10 mouse cellular contexts compared by ENCODE assay signal in genomic region chr7:92624488-92624887, GRCm38 (mm10). TPM values are rescaled to one million over a fixed set of nuclear protein-coding genes. Genes with fewer than 3 reads are reported as not detected.
DNase-seq lines count a peak whose midpoint lies in the region; ATAC-seq and TF ChIP-seq lines count a peak whose summit lies in the region.
"Had no signal": no experiment of that assay in that cellular context is flagged by ENCODE, and none has a peak within 500 bp of the region (broad histone marks: within the 10 kb centered on the region; RNA-seq: fewer than 3 reads in every experiment).

No protein-coding gene starts in this region.

- H3K4me1 ChIP-seq in liver, postnatal 0 days (ENCODE audit: insufficient read depth) = no peaks in the 10 kb centered on the region
- H3K4me1 ChIP-seq in kidney, adult 2 months (ENCODE audit: control insufficient read depth, insufficient read depth, low read length) = no peaks in the 10 kb centered on the region
- H3K4me1 ChIP-seq in forebrain, embryonic 13.5 days = no peaks in the 10 kb centered on the region
- H3K4me1 ChIP-seq: kidney, embryonic 15.5 days had no signal

- H3K4me3 ChIP-seq in liver, postnatal 0 days (ENCODE audit: low read depth, low read length) = no peak overlapping the region
- no peak overlapping the region for H3K4me3 ChIP-seq in kidney, adult 2 months (ENCODE audit: insufficient read depth, low read depth, low read length)
- no peak overlapping the region for H3K4me3 ChIP-seq in forebrain, embryonic 13.5 days
- H3K4me3 ChIP-seq: kidney, embryonic 15.5 days had no signal

- H3K9ac ChIP-seq in liver, postnatal 0 days (replicated peaks) = no peak overlapping the region
- no peak overlapping the region for H3K9ac ChIP-seq in forebrain, embryonic 13.5 days
- H3K9ac ChIP-seq: kidney, embryonic 15.5 days had no signal

- no peak overlapping the region for H3K27ac ChIP-seq in liver, postnatal 0 days (ENCODE audit: low read depth)
- H3K27ac ChIP-seq in kidney, adult 2 months (ENCODE audit: insufficient read depth, low read depth, low read length) = no peak overlapping the region
- H3K27ac ChIP-seq in forebrain, embryonic 13.5 days = no peak overlapping the region
- H3K27ac ChIP-seq: kidney, embryonic 15.5 days had no signal

- H3K36me3 ChIP-seq in liver, postnatal 0 days (replicated peaks; ENCODE audit: insufficient read depth, low read length) = no peaks in the 10 kb centered on the region
- no peaks in the 10 kb centered on the region for H3K36me3 ChIP-seq in kidney, adult 2 months (ENCODE audit: control insufficient read depth, insufficient read depth, low read length)
- H3K36me3 ChIP-seq in forebrain, embryonic 13.5 days (ENCODE audit: poor library complexity, severe bottlenecking) = no peaks in the 10 kb centered on the region
- H3K36me3 ChIP-seq: kidney, embryonic 15.5 days had no signal

- no peaks in the 10 kb centered on the region for H3K27me3 ChIP-seq in liver, postnatal 0 days (ENCODE audit: insufficient read depth, low read length)
- H3K27me3 ChIP-seq in kidney, adult 2 months (replicated peaks; ENCODE audit: control insufficient read depth, insufficient read depth, low read length) = no peaks in the 10 kb centered on the region
- H3K27me3 ChIP-seq in forebrain, embryonic 13.5 days = no peaks in the 10 kb centered on the region
- H3K27me3 ChIP-seq: kidney, embryonic 15.5 days had no signal

- peak; percentile 45 for TF ChIP-seq CTCF in liver, postnatal 0 days (IDR thresholded peaks at IDR 0.05; ENCODE audit: low read depth)
- no peak for TF ChIP-seq CTCF in kidney, adult 2 months (conservative IDR thresholded peaks at IDR 0.05; ENCODE audit: insufficient read depth, insufficient read length, low read depth, low read length)

- no peak for DNase-seq in liver, postnatal 0 days
- no peak for DNase-seq in liver
- peak; percentile 23 for DNase-seq in NIH3T3 (ENCODE audit: low read depth)
- peak; percentile 43 for DNase-seq in naive thymus-derived CD4-positive, alpha-beta T cell, adult 2 months (ENCODE audit: low read depth)
- DNase-seq in kidney, adult 2 months = no peak
- DNase-seq: adrenal gland, adult 2 months had no signal

- no peak for TF ChIP-seq EP300 in liver, postnatal 0 days (IDR thresholded peaks at IDR 0.05; ENCODE audit: low read depth)

- no peak for TF ChIP-seq POLR2A in kidney, adult 2 months (IDR thresholded peaks at IDR 0.05; ENCODE audit: low read depth, low read length)

- ATAC-seq in liver, postnatal 0 days = no peak
- ATAC-seq in CD4-positive, CD25-positive, alpha-beta regulatory T cell, adult 4 months = peak; percentile 61
- ATAC-seq in forebrain, embryonic 13.5 days = no peak

- no peak overlapping the region for H3K4me2 ChIP-seq in liver, postnatal 0 days (ENCODE audit: low read depth, low read length)
- H3K4me2 ChIP-seq in forebrain, embryonic 13.5 days = no peak overlapping the region
- H3K4me2 ChIP-seq: kidney, embryonic 15.5 days; liver, embryonic 11.5 days had no signal

- 40% methylated on average over 2 of the region's 2 CpGs for WGBS in liver, postnatal 0 days (ENCODE audit: insufficient replicate concordance)
- 28% methylated on average over 2 of the region's 2 CpGs for WGBS in kidney, adult 2 months
- WGBS in forebrain, embryonic 13.5 days = 50% methylated on average over 2 of the region's 2 CpGs

- H3K9me3 ChIP-seq in liver, postnatal 0 days (ENCODE audit: low read length) = no peaks in the 10 kb centered on the region
- H3K9me3 ChIP-seq in forebrain, embryonic 13.5 days (replicated peaks) = no peaks in the 10 kb centered on the region
- H3K9me3 ChIP-seq: kidney, embryonic 15.5 days had no signal

RNA-seq across cellular contexts. Expression of gene Ankrd42, which starts 12.5 kb away (rescaled TPM):
- polyA plus RNA-seq in liver, postnatal 0 days (2015; fragmentation: Nextera tagmentation; extraction: Ambion mirVana) = 0.45 and 0.67 TPM in 2 replicates
- under 1 TPM in 1 of 2 experiments, not detected in 1; 0.16 TPM for polyA plus RNA-seq in CD4-positive, CD25-positive, alpha-beta regulatory T cell, adult 4 months (2017; shearing (Covaris generic))
- polyA plus RNA-seq in kidney, adult 2 months (2012; rRNA removed) = 2.3 TPM in 2 replicates
- 10.9 and 15.6 TPM in 2 replicates for polyA plus RNA-seq in forebrain, embryonic 13.5 days (2015; fragmentation: Nextera tagmentation; extraction: Ambion mirVana)

RNA-seq across cellular contexts. Expression of gene Pcf11, which starts 45.2 kb away (rescaled TPM):
- 7.0 and 8.0 TPM in 2 replicates for polyA plus RNA-seq in liver, postnatal 0 days (2015; fragmentation: Nextera tagmentation; extraction: Ambion mirVana)
- polyA plus RNA-seq in CD4-positive, CD25-positive, alpha-beta regulatory T cell, adult 4 months (2017; shearing (Covaris generic)) = 10 to 100 TPM; 37.9 to 42.7 TPM
- polyA plus RNA-seq in kidney, adult 2 months (2012; rRNA removed) = 15.5 and 17.5 TPM in 2 replicates
- polyA plus RNA-seq in forebrain, embryonic 13.5 days (2015; fragmentation: Nextera tagmentation; extraction: Ambion mirVana) = 24.0 and 26.6 TPM in 2 replicates

Comparison
In these comparisons a context has a peak if more than half of its experiments do, and no peak if none do; other contexts are left out.
1. DNase-seq: peak in NIH3T3 (single experiment) and naive thymus-derived CD4-positive, alpha-beta T cell, adult 2 months (single experiment); none in liver, postnatal 0 days (single experiment), liver (single experiment) and kidney, adult 2 months (single experiment).